Mouse (Mus musculus): ENCODE measurements around the gene Fastkd1. TPM values are rescaled to one million over a fixed set of nuclear protein-coding genes. Genes with fewer than 3 reads are reported as not detected.
A peak's percentile ranks its signal among the peaks of the same experiment; 100 is the strongest.

Gene Fastkd1
- polyA plus RNA-seq (2015; fragmentation: Nextera tagmentation; extraction: Ambion mirVana), result 5.6 and 5.7 TPM in 2 replicates

DNA sequence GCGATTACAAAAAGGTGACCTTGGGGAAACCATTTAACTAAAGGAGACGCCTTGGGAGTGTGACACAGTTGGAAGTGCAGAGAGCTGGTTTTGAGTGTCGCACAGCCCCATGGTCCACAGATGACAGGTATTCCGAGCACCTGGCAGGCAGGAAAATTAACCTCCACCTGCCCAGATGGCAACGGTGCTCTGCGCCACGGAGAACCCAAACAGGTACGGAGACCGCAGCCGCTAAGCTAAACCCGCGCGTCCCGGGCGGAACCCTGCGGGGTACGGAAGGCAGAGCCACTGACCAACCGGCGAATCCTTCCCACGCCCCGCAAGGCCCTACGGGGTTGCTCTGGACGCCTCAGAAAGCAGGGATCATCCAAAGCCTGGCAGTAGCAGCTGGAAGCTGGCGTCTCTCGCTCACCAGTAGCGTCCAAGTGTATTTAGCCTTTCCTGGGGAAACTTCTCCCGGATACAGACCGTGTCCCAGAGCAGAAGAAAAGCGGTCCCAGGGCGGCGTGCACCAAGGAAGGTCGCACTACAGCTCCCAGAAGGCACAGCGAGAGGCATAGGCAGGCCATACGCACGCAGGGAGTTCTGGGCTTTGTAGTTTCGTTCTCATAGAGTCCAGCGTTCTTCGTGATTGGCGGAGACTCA lies at the start of gene Fastkd1:
Gene Fastkd1 (minus strand): TSS at position 536 of the 645 bp plus-strand sequence.
- H3K27me3 ChIP-seq (ENCODE audit: control insufficient read depth, insufficient read depth, low read length), result no peaks in the 10 kb centered on the region

GRCm38 (mm10) chr2:69760980-69761379 lies 47.7 kb upstream of the Fastkd1 start:
- TF ChIP-seq CTCF (IDR thresholded peaks at IDR 0.05; ENCODE audit: low read depth) (no peak), EP300 (optimal IDR thresholded peaks at IDR 0.05) (no peak)
- DNase-seq (ENCODE audit: low spot score) (no peak), ATAC-seq (ENCODE audit: low FRiP score, low TSS enrichment) (no peak)
- H3K27me3 ChIP-seq (ENCODE audit: control insufficient read depth, insufficient read depth, low read length), result no peaks in the 10 kb centered on the region
- no peaks in the 10 kb centered on the region for H3K4me1 ChIP-seq (replicated peaks; ENCODE audit: control insufficient read depth, insufficient read depth)
- no peaks in the 10 kb centered on the region for H3K9me3 ChIP-seq (ENCODE audit: control insufficient read depth, low read length)
- H3K27ac ChIP-seq (replicated peaks), result no peak overlapping the region
- H3K4me2 ChIP-seq (replicated peaks; ENCODE audit: low read depth), result no peak overlapping the region
- no peak overlapping the region for H3K9ac ChIP-seq (ENCODE audit: low read length)
- WGBS, result 77% methylated on average over 5 of the region's 5 CpGs
- no peaks in the 10 kb centered on the region for H3K36me3 ChIP-seq (ENCODE audit: control insufficient read depth, insufficient read depth, low read length)
- H3K4me3 ChIP-seq (ENCODE audit: low read depth, low read length), result no peak overlapping the region

More for the DNA sequence above, at the start of gene Fastkd1:
- Histone ChIP-seq H3K9ac (ENCODE audit: low read length) (peak within 1 kb of the TSS; percentile 63), H3K9me3 (ENCODE audit: control insufficient read depth, low read length) (no peaks in the 10 kb centered on the region), H3K36me3 (ENCODE audit: control insufficient read depth, insufficient read depth, low read length) (no peaks in the 10 kb centered on the region), H3K4me3 (ENCODE audit: low read depth, low read length) (peak within 1 kb of the TSS; percentile 61), H3K4me2 (replicated peaks; ENCODE audit: low read depth) (peak within 1 kb of the TSS; percentile 89), H3K27ac (replicated peaks) (peak within 1 kb of the TSS; percentile 58), H3K4me1 (replicated peaks; ENCODE audit: control insufficient read depth, insufficient read depth) (no peaks in the 10 kb centered on the region)
- TF ChIP-seq CTCF (IDR thresholded peaks at IDR 0.05; ENCODE audit: low read depth) (0 out of 2 replicates have a peak, but pooled peaks have one; percentile 1), EP300 (optimal IDR thresholded peaks at IDR 0.05) (no peak)
- DNase-seq (ENCODE audit: low spot score) (peak; percentile 86), ATAC-seq (ENCODE audit: low FRiP score, low TSS enrichment) (peak; percentile 97)
- WGBS, result under 1% methylated on average over 39 of the region's 39 CpGs

- Histone ChIP-seq H3K36me3 (ENCODE audit: control insufficient read depth, insufficient read depth, low read length) (peaks cover 15% of the 10 kb centered on the region), H3K4me1 (replicated peaks; ENCODE audit: control insufficient read depth, insufficient read depth) (no peaks in the 10 kb centered on the region), H3K4me3 (ENCODE audit: low read depth, low read length) (no peak overlapping the region), H3K27ac (replicated peaks) (no peak overlapping the region), H3K9ac (ENCODE audit: low read length) (no peak overlapping the region), H3K27me3 (ENCODE audit: control insufficient read depth, insufficient read depth, low read length) (no peaks in the 10 kb centered on the region), H3K4me2 (replicated peaks; ENCODE audit: low read depth) (no peak overlapping the region), H3K9me3 (ENCODE audit: control insufficient read depth, low read length) (no peaks in the 10 kb centered on the region)
- TF ChIP-seq CTCF (IDR thresholded peaks at IDR 0.05; ENCODE audit: low read depth) (peak; percentile 57), EP300 (optimal IDR thresholded peaks at IDR 0.05) (no peak)
- ATAC-seq (ENCODE audit: low FRiP score, low TSS enrichment) (no peak), DNase-seq (ENCODE audit: low spot score) (no peak)
- 88% methylated on average over 1 of the region's 1 CpGs for WGBS
Observed at GRCm38 (mm10) chr2:69745091-69745490, 31.8 kb upstream of the Fastkd1 start.

DNA sequence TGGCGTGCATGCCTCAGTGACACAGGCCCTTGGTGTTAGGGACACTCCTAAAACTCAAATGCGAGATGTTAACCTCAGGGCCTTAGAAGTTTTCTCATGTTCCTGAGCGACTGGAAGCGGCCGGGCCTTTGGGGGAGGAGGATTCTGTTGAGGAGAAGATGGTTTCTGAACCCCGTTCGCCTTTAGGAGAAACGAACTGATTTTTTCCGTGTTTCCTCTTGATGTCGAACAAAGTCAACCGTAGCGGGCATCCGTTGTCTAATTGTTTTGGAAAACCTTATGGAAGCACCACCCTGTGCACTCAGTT lies 10.2 kb upstream of the Fastkd1 start:
- 1% methylated on average over 13 of the region's 13 CpGs for WGBS
- peaks cover 3% of the 10 kb centered on the region for H3K4me1 ChIP-seq (replicated peaks; ENCODE audit: control insufficient read depth, insufficient read depth)
- no peak for ATAC-seq (ENCODE audit: low FRiP score, low TSS enrichment)

DNA sequence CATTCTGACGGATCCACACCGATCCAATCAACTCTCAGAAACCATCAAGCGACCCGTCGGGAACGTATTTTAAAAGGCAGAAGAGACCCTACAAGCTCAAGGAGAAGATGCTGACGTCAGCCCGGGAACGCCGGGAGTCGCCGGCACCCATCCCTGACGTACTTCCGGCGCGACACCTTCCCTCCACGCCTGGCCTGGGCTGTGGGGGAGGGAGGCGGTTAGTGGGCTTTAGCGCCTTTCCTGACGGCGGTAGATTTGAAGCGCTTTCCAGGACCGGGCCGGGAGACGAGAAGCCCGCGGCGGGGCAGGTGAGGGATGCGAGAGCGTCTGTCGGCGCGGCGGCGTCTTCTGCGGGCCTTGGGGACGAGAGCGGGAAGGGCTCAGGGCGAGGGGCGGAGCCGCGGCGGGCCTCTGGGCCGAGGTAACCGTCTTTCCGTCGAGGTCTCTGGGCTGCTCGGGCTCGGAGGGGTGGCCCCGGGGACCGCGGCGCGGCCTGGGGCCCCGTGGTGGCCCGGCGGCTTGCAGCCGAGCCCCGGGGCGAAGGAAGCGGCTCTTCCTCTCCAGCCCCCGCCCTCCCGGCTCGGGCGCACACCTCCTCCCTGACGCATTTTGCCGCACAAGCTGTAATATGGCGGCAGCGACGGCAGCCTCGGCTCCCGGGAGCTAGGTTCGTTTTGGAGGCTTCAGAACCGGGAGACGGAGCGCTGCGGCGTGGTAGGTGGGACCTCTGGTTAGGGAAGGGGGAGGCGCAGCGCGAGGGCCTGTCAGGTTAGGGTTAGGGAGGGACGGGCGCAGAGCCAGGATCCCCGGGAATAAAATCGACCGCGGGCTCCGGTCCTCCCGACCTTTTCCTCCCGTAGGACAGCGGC lies 9.6 kb upstream of the Fastkd1 start:
- Histone ChIP-seq H3K4me2 (replicated peaks; ENCODE audit: low read depth) (peak overlapping the region; percentile 67), H3K9me3 (ENCODE audit: control insufficient read depth, low read length) (no peaks in the 10 kb centered on the region), H3K27me3 (ENCODE audit: control insufficient read depth, insufficient read depth, low read length) (no peaks in the 10 kb centered on the region), H3K4me3 (ENCODE audit: low read depth, low read length) (peak overlapping the region; percentile 97), H3K4me1 (replicated peaks; ENCODE audit: control insufficient read depth, insufficient read depth) (peaks cover 3% of the 10 kb centered on the region), H3K9ac (ENCODE audit: low read length) (peak overlapping the region; percentile 89), H3K36me3 (ENCODE audit: control insufficient read depth, insufficient read depth, low read length) (no peaks in the 10 kb centered on the region), H3K27ac (replicated peaks) (peak overlapping the region; percentile 92)
- DNase-seq (ENCODE audit: low spot score), result peak; percentile 93
- TF ChIP-seq EP300 (optimal IDR thresholded peaks at IDR 0.05), result no peak
- TF ChIP-seq CTCF (IDR thresholded peaks at IDR 0.05; ENCODE audit: low read depth), result no peak
- peak; percentile 92 for ATAC-seq (ENCODE audit: low FRiP score, low TSS enrichment)
- under 1% methylated on average over 91 of the region's 91 CpGs for WGBS

More for the DNA sequence above, 10.2 kb upstream of the Fastkd1 start:
- Histone ChIP-seq H3K36me3 (ENCODE audit: control insufficient read depth, insufficient read depth, low read length) (no peaks in the 10 kb centered on the region), H3K27me3 (ENCODE audit: control insufficient read depth, insufficient read depth, low read length) (no peaks in the 10 kb centered on the region), H3K4me2 (replicated peaks; ENCODE audit: low read depth) (peak overlapping the region; percentile 67), H3K9ac (ENCODE audit: low read length) (peak overlapping the region; percentile 89), H3K4me3 (ENCODE audit: low read depth, low read length) (peak overlapping the region; percentile 97), H3K9me3 (ENCODE audit: control insufficient read depth, low read length) (no peaks in the 10 kb centered on the region), H3K27ac (replicated peaks) (peak overlapping the region; percentile 92)
- DNase-seq (ENCODE audit: low spot score), result no peak
- no peak for TF ChIP-seq EP300 (optimal IDR thresholded peaks at IDR 0.05)
- no peak for TF ChIP-seq CTCF (IDR thresholded peaks at IDR 0.05; ENCODE audit: low read depth)
